Mouse (Mus musculus): ENCODE results near the gene Mpp3.

Gene Mpp3

DNA sequence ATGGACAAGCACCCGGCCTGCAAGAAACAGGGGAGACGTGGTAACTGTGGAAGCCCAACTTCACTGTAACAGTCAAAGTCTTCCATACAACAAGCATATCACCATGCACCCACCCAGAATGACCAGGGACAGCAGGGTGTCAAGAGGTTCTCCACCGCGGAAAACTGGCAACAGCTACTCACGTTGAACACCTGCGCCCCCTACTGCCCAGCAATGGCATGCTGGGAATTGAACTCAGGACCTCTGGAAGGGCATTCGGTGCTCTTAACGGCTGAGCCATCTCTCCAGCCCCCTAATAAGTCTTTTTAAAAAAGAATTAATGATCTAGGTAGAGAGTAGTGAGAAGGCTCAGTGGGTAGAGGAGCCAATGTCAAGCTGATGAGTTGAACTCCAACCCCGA lies 53.3 kb downstream of the Mpp3 start:
- DNase-seq (ENCODE audit: low spot score) = no peak

DNA sequence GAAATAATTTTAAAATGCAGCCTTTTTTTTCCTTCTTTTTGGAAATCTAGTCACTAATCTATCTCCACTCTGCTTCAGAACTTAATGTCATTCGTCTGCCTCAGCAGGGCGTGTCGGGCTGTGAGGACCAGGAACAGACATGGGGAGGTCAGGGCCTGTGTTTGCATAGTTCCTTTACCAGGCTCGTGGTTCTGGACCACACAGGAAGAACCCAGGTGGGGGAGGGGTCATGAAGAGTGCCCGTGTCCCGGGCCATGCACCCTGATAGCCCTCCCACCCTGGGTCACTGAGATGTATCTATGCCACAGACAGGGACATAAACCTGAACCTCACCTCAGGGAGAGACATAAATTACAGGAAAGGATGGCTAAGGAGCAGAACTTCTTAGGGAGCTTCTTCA lies 54.1 kb downstream of the Mpp3 start:
- no peak for DNase-seq (ENCODE audit: low spot score)

DNA sequence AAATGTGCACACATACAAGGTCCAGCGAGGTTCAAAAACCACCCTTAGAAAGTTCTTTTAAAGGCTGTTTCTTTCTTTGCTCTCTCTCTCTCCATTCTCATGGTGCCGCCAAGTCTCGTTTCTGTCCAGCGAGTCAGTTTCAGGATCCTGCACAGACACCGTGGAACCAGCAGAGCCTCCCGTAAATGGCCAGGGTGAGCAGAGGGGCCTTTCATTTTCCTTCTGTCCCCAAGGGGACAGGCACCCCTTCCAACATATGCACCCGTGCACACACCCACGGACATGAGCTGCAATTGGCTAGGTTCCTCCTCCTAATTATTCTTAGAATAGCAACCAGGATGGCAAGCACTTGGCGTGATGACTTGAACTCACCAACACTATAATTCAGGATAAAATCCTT lies 54.8 kb downstream of the Mpp3 start:
- DNase-seq (ENCODE audit: low spot score) = no peak

DNA sequence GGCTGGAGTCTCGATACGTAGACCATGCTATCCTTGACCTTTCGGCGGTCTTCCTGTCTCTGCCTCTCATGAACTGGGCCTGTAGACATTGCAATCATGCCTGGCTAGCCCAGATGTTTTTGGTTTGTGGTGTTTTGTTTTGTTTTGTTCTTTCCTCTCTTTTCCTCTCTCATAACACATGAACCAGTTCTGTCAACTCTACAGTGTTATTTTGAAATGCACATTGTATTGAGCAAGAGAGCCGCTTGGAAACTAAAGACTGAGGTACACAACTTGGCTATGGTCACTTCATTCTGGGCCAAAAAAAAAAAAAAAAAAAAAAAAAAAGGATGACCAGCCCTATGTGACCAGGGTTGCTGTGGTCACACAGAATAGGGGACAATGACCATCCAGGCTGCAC lies 55.6 kb downstream of the Mpp3 start:
- DNase-seq (ENCODE audit: low spot score) = no peak

DNA sequence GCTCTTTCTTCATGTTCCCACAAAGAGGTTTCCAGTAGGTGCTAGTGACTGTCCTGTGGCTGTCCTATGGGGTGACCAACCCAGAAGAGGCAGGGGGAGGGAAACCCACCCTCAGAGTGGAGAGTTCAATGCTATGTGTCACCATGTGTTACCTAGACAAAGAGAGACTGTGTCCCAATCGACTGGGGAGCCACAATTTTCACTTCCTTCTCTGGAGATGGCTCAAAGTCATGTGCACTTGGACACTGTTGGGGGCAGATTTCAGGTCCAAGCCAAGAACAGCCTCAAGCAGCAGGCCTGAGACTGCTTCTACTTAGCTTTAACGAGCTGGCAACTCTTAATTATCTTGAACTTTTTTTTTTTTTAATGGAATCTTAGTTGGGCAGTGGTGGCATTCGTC lies 56.2 kb downstream of the Mpp3 start:
- DNase-seq (ENCODE audit: low spot score) = no peak

DNA sequence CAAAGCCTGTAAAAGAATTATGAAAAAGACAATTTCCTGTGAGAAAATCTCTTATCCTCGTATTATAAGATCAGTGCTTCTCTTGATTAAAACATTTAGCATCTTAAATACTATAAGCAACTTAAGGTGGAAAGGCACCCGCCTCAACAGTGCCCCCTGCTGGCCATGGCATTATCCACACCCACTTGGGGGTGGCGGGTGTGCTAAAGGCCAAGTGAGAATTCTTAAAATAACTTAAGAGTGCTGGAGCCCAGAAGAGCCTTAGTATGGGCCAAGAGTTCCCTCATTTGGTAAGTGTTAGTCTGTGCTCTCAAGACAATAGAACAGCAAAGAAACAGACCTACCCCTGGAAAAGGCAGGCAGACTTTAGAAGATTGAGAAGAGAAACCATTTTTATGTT lies 56.9 kb downstream of the Mpp3 start:
- no peak for DNase-seq (ENCODE audit: low spot score)

DNA sequence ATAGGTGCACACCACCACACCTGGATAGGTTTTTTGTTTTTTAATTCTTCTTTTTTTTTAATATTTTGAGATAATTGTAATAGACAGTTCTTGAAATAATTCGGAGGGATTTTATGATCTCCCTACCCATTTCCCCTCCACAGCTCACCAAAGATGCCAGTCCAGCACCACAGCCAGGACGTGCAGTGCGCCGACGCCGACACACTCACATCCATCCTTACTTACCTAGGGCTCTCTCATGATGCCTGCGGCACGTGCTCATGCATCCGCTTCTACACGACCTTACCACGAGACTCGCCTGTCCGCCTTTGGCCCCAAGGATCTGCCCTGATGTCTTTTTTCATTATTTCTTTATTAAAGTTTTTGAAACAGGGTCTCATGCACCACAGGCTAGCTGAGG lies 58.4 kb downstream of the Mpp3 start:
- DNase-seq (ENCODE audit: low spot score) = no peak

DNA sequence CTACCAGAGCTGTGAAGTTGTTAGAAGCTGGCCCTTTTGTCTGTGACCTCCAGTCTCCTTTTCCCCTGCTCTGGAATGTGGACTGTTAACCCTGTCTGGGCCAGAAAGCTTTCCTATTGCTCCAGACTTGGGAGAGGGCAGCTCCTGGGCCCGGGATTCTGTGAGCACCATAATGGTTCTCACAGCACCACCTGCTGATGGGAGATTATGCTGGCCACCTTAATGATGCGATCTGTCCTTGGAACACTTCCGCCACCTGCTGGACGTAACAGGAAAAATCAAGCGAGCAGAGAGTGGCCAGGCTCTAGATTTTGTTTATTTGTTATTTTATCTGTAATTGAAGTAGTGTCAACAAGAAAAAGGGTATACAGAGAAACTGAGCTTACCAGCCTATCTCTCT lies 59.5 kb downstream of the Mpp3 start:
- DNase-seq (ENCODE audit: low spot score) = peak; percentile 74

DNA sequence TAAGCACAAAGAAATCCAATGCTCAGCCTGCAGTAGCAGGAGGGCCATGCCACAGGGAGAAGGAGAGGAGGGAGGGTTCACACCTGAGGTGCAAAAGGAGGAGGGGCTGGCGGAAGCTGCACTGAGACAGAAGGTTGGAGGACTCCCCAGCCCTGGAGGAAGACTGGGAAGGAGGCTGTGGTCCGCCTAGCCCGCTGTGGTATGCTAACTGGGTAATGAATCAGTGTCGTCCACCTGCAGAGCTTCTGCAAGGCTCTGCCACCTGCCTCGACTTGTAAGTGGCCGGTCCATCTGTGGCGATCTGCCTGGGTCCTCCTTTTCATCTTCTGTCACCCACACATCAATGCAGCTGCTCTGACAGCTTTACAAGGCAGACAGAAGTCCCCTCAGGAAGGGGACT lies 60.0 kb downstream of the Mpp3 start:
- DNase-seq (ENCODE audit: low spot score) = no peak

DNA sequence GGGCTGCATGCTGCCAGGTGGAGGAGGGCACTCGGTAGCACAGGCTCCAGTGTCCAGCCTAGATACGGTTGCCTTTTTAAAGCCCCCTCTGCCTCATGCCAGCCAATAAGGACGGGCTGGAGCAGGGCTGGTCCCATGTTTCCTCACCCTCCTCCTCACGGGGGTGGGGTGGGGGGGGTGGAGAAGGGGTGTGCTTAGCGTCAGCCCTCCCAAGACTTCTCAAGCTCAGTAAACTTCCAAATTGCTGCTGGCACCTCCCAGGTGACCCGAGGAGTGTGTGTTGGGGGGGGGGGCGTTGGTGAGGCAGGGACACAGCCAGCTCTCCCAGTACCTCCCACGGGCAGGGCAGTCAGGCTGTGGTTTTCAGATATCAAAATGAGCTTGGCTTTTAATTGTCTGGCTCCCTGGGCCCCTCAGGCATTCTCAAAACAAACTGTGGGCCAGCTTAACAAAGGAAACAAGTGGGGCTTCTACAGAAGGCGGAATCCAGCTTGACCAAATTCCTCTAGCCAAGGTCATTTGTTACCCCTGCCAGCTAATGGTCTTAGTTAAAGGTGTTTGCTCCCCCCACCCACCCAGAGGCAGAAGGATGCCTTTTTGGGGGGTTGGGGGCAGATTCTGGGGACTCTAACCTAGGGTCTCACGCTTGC lies 61.2 kb downstream of the Mpp3 start, which contains the start of gene Sost:
Gene Sost, minus strand, starts transcription at position 51 of the 650 bp plus-strand sequence.
- DNase-seq (ENCODE audit: low spot score) = no peak

DNA sequence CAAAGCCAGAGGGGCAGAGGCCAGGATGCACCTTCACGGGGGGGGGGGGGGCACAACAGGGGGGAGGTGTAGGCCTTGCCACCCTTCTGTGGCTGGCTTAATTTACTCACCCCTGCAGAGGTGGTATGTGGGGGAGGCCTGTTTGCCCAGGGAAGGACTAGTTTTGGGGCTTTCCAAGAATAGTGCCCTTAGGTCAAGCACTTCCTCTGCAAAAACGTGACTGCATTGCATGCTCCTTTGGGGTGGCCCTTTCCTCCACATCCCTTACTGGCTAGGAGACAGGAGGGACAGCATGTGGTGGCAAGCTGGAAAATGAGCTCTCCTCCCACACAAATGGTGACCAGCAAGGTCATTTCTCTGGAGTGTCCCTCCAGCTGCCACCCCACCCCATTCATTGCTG lies 62.7 kb downstream of the Mpp3 start:
- DNase-seq (ENCODE audit: low spot score) = no peak

DNA sequence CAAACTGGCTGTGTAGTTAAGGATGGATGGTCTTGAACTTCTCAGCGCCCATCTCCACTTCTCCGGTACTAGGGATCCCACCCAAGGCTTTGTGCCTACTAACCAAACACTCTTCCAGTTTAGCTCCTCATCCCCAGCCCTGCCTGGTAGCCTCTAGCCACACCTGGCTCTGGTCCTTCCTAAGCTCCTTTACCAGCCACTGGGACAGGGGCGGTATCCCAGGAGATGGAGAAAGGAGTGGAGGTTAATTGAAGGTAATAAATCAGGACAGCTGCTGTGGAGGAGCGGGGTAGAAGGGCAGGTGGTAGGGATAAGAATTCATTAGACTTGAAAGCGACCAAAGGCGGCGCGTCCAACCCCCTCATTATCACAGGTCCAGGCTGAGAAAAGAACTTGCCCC lies 63.6 kb downstream of the Mpp3 start:
- no peak for DNase-seq (ENCODE audit: low spot score)

DNA sequence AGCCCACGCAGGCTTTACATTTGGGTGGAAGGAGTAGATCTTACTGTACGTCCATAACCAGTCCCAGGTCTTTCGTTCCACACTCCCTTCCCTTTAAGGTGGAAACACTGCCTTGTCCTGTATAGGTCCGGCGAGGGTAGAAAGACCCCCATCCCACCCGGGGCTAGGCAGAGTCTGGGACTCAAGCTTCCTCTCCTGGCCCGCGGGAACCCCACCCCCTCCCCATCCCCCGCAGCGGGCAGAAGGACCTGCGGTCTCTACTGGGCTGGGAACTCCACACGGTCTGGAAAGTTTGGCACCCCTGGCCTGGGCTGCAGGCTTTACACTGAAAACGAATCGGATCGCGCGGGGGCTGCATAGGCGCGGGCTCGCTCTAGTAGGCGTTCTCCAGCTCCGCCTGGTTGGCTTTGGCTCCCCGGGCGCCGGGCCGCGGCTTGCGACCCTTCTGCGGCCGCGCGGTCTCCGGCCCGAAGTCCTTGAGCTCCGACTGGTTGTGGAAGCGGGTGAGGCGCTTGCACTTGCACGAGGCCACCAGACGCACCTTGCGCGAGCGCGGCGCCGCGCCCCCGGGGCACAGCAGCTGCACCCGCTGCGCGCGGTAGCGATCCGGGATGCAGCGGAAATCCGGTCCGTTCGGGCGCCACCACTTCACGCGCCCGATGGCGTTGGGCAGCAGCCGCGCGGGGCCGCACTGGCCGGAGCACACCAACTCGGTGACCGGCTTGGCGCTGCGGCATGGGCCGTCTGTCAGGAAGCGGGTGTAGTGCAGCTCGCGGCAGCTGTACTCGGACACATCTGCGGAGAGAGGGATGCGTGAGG lies 64.6 kb downstream of the Mpp3 start:
- no peak for DNase-seq (ENCODE audit: low spot score)

DNA sequence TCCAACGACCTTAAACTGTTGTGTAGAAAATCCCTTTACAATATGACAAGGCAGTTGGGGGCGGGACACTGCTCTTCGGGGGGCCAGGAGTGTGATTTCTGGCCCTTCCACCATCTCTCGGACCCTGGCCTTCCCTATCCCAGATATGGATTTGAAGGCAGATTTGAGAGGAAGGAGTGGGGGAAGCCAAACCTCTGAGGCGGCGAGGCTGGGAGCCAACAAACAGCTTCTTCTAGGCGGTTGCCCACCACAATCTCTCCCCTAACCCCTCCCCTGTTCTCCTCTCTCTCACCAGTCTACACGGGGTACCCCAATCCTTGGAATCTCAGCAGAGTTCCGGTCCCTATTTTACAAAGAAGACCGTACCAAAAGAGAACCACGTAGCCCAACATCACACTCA lies 65.2 kb downstream of the Mpp3 start:
- DNase-seq (ENCODE audit: low spot score) = no peak

DNA sequence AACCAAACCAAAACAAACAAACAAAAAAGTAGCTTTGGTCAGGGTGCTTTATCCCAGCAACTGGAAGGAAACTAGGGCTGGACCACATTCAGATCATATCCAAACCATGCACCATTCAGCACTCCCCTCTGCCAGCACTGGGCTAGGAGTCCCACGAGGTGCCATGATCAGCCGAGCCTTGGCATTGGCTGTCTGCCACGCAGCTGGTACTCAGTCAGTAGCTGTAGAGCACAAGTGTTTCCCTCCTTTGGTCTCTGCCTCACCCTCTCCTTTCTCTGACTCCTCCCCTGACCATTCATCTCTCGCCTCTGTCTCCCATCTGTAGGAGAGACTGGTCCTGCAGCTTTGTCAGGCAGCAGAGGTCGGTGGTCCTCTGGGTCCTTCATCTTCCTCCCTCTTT lies 70.8 kb downstream of the Mpp3 start:
- no peak for DNase-seq (ENCODE audit: low spot score)

DNA sequence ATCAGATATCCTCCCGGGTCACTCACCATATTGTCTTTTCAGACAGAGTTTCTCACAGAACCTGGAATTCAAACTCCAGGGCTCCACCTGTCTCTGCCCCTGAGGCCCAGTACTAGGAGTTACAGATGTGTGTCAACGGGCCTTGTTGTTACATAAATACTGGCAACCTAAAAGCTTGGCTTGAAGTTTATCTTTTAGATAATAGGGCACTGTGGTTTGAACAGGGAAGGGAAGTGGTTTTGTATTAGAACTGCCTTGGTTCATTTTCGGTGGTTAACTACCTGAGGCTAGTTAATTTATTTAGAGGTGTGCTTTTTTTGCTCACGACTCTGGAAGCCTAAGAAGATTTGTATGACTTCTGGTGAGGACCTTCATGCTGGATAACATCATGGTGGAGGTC lies 74.8 kb downstream of the Mpp3 start:
- DNase-seq (ENCODE audit: low spot score) = no peak

DNA sequence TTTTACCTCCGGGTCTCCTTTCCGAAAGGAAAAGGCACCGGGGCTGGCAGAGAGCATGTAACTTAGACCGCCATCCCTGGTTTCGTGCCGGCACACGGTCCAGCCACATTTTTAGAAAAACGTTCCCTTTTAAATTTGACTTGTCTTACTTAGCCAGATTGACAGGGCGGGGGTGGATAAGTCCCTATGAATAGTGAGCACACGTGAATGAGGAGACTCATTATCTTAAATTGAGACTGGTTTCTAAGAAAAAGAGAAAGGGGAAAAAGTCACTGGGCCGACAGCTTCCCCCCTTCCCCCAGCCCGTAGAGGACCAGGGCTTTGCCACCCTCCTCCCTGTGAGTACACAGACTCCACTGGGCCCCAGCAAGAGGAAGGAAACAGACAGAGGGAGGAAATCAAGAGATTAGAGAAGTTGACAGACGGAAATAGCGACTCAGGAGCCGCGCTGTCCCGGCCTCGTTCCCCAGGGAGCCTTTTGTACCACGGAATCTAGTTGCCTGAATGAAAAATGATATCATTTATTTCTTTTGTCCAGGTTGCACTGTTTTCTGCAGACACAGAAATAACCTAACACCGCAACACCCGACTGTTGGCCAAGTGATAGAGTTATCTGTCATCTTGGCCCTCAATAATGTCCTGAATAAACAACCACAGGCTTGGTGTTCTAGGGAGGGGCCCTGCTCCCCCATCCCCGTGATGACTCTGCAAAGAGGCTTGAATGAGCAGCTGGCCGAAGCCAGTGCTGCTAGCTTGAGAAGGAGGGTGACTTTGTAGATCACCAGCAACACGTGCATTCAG lies 75.5 kb downstream of the Mpp3 start:
- no peak for DNase-seq (ENCODE audit: low spot score)

DNA sequence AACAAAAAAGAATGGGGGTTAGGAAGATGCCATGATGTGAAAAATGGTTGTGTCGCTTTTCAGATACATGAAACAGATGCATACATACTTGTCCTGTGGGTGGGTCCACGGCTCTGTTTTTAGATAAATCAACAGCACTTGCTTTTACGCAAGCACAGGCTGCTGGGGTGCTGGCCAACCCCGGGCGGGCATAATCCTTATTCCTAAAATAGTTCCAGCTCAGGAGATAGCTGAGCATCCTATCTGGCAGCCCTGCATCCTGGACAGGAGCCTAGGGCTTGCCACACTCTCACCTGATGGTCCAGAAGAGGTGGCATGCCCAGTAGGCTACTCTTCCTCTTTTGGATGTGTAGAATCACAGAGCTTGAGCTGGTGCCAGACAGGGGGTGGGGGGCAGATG lies 78.2 kb downstream of the Mpp3 start:
- DNase-seq (ENCODE audit: low spot score) = no peak

All from ovary, postnatal 14 days (tissue).